Mouse (Mus musculus) CH12F3 (cell line): ENCODE measurements around the gene Arhgef26.

Experiments
- in situ Hi-C: fragments of 300-500 bp; cut with MboI; formaldehyde crosslinking; loops from 2 replicates; pipeline ENCODE4 v1.14.3; 2020; ENCODE audit warnings: low sequenced_read_pairs

Gene Arhgef26

DNA sequence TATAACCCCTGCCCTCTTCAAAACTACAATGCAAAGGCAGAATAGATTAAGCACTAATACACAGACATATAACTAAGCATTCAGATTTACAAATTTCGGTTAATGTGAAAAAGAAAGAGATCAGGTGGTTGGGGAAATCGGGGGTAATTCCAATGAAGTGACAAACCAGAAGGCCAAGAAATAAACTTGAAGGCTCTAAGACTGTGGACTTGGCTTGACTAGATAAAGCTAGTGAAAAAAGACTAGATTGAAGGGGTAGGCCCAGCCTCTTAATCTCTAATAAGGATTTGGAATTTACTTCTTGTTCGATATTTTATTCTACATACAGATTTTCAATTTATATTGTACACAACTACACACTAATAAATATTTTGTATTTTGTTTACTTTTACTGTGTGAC is at the start of gene Arhgef26:
Arhgef26 (plus strand) TSS at position 301 of the 400 bp plus-strand sequence.
- in situ Hi-C loops, result no loop called here

DNA sequence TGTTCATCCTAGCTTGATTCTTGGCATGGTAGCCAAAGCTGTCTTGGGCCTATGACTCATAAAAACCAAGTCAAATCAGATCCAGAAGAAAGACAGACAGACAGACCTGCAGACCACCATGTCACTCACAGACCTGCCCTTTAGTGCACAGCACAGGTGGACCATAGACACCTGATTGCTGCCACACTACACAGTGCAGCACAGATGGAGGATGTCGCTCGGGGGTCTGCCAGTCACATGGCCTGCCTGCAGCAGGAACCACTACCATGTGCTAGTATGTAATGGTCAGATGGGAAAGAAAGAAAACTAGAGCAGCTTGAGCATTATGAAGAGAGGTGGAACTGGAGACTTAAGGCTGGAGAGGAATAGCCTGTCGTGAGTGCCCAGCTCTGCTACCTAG is 27.7 kb upstream of the Arhgef26 start:
- in situ Hi-C loops, result no loop called here

DNA sequence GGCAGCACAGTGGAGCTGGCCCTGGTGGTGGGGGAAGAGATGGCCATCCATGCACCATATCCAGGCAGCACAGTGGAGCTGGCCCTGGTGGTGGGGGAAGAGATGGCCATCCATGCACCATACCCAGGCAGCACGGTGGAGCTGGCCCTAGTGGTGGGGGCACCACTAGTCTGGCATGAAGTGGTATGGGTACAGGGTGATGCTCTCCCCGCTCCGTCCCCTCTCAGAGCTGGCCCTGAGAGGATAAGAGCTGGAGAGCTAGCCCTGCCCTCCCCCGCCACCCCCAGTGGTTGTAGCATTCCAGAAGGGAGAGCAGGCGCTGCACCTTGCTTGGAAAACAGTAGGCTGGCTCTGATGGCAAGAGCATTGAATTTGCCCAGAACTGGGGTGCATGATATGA is 26.9 kb upstream of the Arhgef26 start:
- in situ Hi-C loops, result no loop called here

DNA sequence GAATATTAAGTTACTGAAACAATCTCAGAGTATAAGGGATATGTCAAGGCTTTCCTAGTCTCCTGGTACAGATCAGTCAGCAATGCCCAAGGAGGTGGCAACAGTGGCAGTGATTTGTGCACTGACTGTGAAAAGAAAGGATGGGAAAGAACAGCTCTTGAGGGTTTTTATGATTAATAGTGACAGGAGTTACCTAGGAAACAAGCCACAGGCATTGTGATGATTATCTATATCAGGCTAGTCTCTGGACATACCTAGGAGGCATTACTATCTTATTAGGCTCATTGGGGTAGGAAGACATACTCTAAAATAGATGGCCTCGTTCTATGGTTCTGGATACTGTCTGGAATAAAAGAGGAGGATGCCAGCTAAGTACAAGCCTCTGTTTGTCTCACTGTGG is 13.4 kb upstream of the Arhgef26 start:
- in situ Hi-C loops, result no loop called here

DNA sequence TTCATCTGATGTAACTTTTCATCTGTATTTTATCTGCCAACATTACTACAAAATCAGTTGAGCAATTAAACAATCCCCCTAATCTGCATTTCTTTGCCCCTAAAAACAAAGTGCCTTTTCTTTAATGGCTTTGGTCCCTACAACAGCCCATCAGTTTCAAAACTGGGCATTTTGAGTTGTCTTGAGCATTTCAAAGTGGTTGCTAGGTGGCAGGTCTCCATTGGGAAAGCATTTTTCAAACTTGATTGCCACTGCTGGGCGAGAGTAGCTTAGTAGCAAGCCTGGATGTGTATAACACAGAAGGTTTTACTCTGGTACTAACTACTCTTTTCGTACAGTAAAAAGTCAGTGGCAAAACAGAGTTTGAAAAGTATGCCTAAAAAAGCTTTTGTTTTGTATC is 10.2 kb upstream of the Arhgef26 start:
- in situ Hi-C loops, result no loop called here

DNA sequence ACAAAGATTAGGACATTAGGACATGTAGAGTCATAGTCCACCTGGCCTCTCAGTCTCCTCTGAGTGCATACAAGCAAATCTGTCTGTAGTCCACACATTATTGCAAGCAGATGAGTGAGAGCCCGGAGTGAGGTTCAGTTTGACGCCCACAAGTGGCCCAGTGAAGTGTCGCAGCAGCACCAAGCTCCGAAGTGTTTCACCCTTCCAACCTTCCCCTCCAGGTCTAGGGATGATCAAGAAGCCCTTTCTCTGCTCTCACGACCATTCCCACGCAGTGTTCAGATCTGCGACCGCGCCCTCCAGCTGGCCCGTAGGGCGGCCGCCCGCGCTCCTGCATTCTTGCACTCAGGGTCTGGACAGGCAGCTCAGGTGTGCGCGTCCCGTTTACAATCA is 313 bp downstream of the Arhgef26 start:
- in situ Hi-C loops, result no loop called here

DNA sequence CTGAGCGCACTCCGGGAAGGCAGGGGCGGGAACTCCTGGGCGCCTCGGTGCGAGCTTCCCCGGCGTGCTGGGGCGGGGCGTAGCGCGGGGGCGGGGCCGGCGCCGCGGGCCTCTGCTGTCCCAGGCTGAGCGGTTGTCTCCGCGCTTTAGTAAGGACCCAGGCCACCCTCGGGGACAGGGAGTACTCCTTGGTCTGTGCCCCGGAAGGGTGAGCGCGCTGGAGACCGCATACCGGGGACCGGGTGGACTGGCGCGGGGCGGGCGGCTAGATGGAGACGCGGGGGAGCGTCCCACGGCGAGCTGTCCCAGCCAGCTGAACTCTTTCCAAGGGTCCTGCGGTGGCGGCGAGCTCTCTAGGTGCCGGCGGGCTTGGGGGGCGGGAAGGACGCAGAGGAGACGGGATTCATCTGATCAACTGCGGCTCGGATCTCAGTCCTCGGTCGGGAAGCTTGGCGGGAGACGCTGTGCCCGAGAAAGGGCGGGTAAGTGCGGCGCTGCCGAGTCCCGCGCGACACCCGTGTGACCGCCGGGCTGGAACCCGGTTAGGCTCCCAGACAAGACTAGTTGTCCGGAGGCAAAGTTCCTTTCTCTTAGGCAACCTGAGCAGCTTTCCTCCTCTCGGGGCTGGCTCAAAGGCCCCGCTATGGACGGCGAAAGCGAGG is 841 bp downstream of the Arhgef26 start:
- in situ Hi-C loops, result no loop called here

DNA sequence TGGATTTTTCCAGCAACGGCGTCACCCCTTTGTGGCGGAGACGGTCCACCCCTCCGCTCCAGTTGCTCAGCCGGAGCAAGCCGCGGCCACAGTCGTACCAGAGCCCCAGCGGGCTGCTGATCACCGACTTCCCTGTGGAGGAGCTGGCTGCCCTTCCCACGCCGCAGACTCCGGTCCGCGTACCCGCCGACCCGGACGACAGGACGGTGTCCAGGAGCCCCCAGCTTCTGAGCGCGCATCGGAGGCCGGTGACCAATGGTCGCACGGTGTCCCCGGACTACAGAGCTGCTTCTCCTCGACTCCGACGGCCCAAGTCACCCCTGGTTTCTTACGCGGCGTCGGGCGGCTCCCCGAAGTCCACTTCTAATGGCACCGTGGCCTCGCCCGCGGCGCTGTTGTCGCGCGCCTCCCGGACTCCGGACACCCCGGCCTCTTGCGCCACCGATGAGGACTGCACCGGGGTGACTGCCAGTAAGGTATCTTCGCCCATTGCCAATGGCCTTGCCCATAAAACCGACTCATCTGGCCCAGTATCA is 1.4 kb downstream of the Arhgef26 start:
- in situ Hi-C loops, result no loop called here

DNA sequence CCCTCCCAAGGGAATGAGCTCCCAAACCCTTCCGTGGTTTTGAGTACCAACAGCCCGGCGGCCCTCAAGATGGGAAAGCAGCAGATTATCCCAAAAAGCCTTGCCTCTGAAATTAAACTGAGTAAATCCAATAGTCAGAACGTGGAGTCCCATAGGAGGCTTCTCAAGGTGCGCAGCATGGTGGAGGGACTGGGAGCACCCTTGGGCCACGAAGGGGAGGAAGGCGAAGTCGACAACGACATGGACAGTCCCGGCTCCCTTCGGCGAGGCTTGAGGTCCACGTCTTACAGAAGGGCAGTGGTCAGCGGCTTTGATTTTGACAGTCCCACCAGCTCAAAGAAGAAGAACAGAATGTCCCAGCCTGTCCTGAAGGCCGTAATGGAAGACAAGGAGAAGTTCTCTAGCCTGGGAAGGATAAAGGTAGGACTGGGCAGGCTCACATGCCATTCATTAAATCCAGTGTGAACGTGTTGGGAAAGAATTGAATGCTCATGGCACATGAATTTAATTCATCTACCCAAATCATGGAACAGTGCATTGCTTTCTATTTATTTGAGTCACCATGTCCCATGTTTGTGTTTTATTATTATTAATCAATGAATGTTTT is 2.1 kb downstream of the Arhgef26 start:
- in situ Hi-C loops, result no loop called here

DNA sequence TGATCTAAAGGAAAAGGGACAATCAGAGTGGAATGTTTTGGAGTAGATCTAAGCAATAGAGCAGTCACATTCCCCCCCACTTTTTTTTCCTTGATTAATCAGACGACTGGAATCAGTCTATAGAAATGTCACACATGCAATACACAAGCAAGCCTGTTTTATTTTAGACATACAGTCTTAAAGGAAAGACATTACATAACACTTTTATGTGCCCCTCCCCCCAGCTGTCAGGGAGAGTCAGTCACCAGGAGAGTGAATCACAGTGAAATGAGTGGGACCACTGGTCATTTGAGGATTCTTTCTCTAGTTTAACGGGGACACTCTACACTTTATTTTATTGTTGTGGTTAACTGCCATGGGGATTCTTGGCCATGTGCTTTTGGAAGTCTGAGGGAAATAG is 2.7 kb downstream of the Arhgef26 start:
- in situ Hi-C loops, result no loop called here

DNA sequence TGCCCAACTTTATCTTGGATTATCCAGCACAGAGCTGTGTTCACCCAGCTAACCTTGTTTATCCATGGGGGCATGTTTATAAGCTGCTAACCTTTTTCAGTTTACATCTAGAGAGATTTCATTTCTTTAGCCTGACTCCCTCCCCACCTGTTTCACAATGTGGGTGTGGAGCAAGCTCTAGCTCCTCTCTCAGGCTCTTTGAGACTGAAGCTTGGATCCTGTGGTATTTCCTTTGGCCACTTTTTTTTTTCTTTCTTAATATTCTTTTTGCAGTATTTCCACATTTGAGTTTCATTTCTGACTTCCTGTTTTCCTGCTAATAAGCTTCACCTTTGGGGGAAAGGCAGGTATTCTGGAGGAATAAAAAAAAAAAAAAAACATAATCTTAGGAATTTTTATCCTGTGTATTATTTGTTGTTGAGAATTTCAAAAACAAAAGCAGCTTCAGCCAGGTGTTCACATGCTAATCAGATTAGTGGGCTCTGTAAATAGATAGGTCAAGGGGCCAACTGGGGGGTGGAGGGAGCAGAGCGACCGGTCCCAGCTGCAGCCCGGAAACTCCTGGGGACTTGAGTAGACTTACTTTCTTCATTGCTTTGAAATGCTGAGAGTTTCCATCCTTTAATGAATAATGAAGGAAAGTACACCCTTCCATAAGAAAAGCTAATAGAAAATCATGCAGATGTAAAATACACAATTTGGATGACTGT is 3.5 kb downstream of the Arhgef26 start:
- in situ Hi-C loops, result no loop called here

DNA sequence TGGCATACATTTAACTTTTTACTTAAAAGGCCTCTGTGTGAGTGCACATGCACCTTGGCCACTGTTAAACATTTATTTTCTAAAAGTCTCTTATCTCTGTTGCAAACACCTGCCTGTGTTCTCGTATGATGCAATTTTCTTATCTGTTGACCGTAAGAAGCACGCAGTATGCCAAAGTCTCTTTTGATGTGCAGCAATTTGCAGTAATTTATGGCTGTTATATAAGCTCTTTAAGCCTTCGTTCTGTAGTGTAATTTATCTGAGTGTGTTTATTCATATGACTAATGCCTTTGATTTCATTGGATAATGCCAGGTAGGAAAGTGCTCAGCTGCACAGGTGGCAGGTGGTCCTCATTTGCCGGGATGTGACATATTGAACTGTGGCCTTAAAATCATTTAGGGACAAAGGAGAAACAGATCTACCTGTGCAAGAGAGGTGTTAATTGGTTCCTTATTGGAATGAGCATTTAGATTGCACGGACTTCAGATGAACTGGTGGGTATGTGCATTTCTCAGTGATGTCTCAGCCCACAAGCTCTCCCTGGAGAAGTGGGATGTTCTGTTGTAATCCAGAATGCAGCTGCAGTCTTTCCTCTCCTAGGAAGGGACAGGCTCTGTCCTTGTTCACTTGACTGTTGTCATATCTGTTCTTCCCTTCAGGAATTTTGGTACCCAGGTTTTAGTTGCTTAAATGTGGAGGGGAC is 10.5 kb downstream of the Arhgef26 start:
- in situ Hi-C loops, result no loop called here

DNA sequence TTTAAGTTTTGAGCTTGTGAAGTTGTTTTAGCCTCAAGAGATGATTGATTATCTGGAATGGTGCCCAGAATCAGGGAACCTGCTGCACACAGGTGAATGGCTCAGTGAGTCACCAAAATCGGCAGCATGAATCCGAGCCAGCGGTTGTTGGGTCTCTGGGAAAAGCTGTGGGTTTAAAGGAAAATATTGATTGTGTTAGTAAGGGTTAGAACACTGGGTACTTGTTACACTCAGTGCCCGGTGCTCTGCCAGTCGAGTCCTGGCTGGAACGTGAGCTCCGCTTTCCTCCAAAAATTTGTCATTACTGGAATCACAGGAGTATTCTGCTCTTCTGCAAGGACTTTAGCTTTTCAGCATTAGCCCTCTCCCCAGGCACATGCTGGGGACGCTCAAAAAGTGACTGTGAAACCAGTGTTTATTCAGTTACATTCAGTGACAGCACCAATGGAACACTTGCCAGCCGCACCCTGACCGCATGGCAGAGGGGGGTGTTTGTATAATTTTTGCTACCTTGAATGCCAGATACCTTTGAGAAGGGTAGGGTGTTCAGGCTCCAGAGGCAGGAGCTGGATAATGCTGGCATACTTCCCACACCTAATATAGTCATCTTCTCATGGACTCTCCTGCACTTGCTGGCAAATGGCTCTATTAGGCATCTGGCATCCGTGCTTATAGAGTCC is 11.2 kb downstream of the Arhgef26 start:
- in situ Hi-C loops, result no loop called here

DNA sequence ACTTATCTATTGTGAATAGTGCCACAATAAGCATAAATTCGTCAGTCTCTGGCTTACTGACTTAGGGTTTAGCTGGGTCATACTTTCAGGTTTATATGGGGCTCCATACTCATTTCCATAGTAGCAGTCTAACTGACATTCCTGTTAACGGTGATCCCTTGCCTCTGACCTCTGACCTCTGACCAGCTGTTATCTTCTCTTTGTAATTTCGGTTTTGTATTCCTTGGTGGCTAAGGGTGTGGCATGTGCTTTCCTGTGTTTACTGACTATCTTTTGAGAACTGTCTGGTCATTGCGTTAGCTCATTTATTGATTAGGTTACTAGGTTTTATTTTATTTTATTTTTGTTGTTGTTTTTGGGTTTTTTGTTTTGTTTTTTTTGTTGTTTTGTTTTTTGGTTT is 13.9 kb downstream of the Arhgef26 start:
- in situ Hi-C loops, result no loop called here

DNA sequence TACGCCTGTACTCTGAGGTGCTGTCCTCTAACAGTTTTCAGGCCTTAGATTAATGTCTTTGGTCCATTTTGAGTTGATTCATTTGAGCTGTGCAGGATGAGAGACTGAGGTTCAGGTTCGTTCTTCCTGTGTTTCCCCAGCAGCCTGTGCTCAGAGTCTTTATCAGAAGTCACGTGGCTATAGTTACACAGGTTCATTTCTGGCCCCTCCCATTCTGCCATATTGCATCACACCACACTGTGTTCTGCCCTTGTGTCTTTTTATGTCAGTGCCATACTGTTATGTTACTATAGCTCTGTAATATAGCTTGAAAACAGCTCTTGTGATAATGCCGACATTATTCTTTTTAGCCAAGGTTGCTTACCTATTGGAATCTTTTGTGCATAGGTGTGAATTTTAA is 14.7 kb downstream of the Arhgef26 start:
- in situ Hi-C loops, result no loop called here

DNA sequence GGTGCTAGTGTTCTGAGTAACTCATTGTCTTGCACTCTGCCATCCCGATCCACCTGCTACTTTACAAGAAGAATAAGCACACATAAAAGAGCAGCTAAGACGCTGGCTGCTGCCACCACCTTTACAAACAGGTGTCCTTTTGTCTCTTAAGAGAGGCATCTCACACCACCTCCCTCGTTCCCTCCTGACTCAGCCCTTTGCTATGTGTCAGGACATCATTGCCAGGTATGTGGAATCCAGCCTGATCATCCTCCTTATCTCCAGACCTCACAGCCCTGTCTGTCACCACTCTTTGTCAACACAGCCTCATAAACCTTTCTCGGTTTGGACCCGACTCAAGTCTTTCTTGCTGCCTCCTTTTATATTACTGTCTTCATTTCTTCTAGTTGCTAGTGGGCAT is 29.7 kb downstream of the Arhgef26 start:
- in situ Hi-C loops, result no loop called here

DNA sequence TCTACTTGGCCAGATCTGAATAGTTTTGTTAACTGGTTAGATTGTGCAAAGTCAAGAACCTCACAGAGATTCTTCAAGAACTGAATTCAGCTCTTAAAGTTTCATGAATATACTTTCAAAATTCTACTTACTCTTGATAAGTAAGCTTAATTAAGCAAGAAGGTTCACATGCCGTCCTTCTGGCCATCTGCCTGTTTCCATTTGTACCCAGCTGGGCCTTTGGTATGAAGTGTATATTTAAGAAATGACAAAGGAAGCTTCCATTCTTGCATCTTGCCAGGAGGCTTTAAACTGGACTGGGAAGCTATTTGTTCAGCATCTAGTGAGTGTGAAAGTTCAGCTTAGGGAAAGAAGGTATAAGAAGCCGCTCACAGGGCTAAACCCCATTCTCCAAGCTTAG is 34.7 kb downstream of the Arhgef26 start:
- in situ Hi-C loops, result no loop called here

DNA sequence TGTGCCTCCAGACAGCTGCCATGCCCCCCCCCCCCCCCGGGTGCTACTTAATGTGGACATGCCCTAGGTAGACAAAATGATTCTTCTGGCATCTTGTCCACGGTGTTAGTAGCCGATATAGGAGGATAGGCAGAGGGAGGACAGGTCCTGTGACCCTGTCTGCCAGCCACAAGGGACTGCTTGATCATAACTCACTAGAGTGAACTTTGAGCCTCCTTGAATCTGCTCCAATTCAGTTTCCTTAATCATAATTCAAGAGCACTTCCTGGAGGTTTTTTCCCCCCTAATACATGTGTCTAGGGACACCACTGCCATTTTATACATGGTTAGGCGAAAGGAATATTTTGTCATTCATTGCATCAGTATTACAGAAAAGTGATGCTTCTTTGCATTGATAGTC is 36.2 kb downstream of the Arhgef26 start:
- in situ Hi-C loops, result no loop called here

DNA sequence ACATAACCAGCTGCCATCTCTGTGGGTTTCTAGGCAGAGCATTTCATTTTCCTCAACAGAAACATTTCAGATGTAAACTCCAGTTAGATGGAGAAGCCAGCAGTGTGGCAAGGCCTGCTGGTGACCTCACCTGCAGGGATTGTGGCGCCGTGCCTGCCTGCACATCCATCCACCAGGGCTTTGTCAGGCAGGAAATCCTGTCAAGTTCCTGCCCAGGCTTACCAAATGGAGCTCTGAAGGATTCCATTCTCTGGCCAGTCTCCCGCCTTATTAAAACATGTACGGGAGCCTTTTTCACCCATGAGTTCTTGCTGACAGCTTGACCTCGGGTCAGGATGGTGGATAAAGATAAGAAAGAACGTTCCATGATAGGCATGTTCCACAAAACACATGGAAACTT is 36.7 kb downstream of the Arhgef26 start:
- in situ Hi-C loops, result no loop called here

DNA sequence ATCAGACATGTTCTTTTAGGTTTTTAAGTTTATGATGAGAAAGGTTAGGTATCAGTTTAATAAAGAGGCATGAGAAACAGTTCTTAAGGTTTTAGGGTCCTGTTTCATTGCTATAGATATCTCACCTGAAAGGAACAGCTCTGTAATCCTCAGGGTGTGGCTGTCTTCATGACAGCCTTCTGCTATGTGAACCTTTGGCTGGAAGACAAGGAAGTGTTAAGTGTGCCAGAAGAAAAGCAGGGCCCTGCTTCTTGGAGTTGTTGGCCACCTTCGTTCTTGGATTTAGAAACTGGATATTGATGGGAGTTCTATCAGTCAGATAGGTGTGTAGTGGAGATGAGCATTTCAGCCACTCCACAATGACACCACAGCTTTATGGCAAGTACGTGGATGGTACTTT is 38.6 kb downstream of the Arhgef26 start:
- in situ Hi-C loops, result no loop called here

DNA sequence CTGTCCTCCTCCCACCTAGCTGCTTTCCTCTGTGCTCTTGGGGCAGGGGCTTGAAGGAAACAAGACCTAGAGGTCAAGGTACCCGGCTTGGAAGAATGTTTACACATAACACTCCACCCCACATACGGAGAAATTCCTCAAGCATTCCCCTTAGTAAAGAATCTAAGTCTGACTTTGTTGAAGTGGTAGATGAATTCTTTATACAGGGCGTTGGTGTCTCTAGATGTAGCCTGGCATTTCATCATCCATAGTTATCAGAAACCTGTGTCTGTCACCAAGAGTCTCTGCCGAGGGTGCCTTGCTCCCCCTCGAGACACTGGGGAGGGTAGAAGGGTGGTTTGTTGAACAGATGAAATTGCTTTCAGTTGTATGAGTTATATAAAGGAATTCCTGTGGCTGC is 41.8 kb downstream of the Arhgef26 start:
- in situ Hi-C loops, result no loop called here
